Mouse (Mus musculus) MEL (cell line): ENCODE results near the gene Dgkg. TPM values are rescaled to one million over a fixed set of nuclear protein-coding genes. Genes with fewer than 3 reads are reported as not detected.

Experiments used
- DNase-seq: peaks from one replicate; pipeline ENCODE4 v3.0.0; 2011; ENCODE audit warnings: low read depth, low spot score
- H3K27ac ChIP-seq: 2 replicates; pipeline ENCODE4 v1.5.1; 2012; ENCODE audit warnings: low read depth, mild to moderate bottlenecking, control low read depth, low read length, moderate library complexity; ENCODE audit not compliant: control insufficient read depth
- H3K27me3 ChIP-seq, 2 experiments: fragments of 150-350 bp in 1 of 2; sonication (generic) in 1 of 2; 2 replicates each; pipeline ENCODE4 v1.6.1; 2012; ENCODE audit warnings: low read length in 2 of 2, mild to moderate bottlenecking in 2 of 2, improper control_type of control experiment in 1 of 2, moderate library complexity in 1 of 2; ENCODE audit not compliant: insufficient read depth in 2 of 2, control insufficient read depth in 1 of 2
- H3K36me3 ChIP-seq, 2 experiments: 2 replicates each; pipeline ENCODE4 v1.6.1; 2012 to 2014; ENCODE audit warnings: low read length in 2 of 2, improper control_type of control experiment in 1 of 2, inconsistent platforms in 1 of 2, mild to moderate bottlenecking in 1 of 2; ENCODE audit not compliant: insufficient read depth in 2 of 2, control insufficient read depth in 1 of 2
- H3K4me1 ChIP-seq, 2 experiments: fragments of 150-350 bp in 1 of 2; sonication (generic) in 1 of 2; 2 replicates each; pipeline ENCODE4 v1.6.1; 2012; ENCODE audit warnings: low read length in 2 of 2, improper control_type of control experiment in 1 of 2, mild to moderate bottlenecking in 1 of 2; ENCODE audit not compliant: insufficient read depth in 2 of 2, control insufficient read depth in 1 of 2
- H3K4me3 ChIP-seq, 2 experiments: fragments of 150-350 bp in 1 of 2; sonication (generic) in 1 of 2; 2 replicates each; pipeline ENCODE4 v1.5.1; 2012; ENCODE audit warnings: low read depth in 2 of 2, low read length in 2 of 2, mild to moderate bottlenecking in 2 of 2, moderate library complexity in 2 of 2, control low read depth in 1 of 2, improper control_type of control experiment in 1 of 2; ENCODE audit not compliant: control insufficient read depth in 1 of 2, insufficient read depth in 1 of 2
- H3K79me2 ChIP-seq: 2 replicates; pipeline ENCODE4 v1.6.1; 2012; ENCODE audit warnings: mild to moderate bottlenecking, low read length, moderate library complexity; ENCODE audit not compliant: control insufficient read depth, poor library complexity, insufficient read depth
- H3K9ac ChIP-seq: 2 replicates; pipeline ENCODE4 v1.6.1; 2012; ENCODE audit warnings: low read depth, mild to moderate bottlenecking, control low read depth, low read length, moderate library complexity; ENCODE audit not compliant: control insufficient read depth, poor library complexity, severe bottlenecking
- H3K9me3 ChIP-seq: fragments of 150-350 bp; sonication (generic); replicated peaks from 2 replicates; pipeline ENCODE4 v1.6.1; 2012; ENCODE audit warnings: mild to moderate bottlenecking, low read length, improper control_type of control experiment, moderate library complexity; ENCODE audit not compliant: insufficient read depth
- BHLHE40 ChIP-seq: IDR thresholded peaks from 2 replicates; pipeline ENCODE4 v1.6.1; 2012; ENCODE audit warnings: low read depth, mild to moderate bottlenecking, inconsistent platforms, low read length, improper control_type of control experiment, borderline replicate concordance
- CHD1 ChIP-seq: IDR thresholded peaks from 2 replicates; pipeline ENCODE4 v1.6.1; 2012; ENCODE audit warnings: low read depth, mild to moderate bottlenecking, inconsistent platforms, low read length, improper control_type of control experiment
- CHD2 ChIP-seq: IDR thresholded peaks from 2 replicates; pipeline ENCODE4 v1.6.1; 2011; ENCODE audit warnings: low read length, improper control_type of control experiment
- CTCF ChIP-seq, 3 experiments: IDR thresholded peaks in 2 of 3; conservative IDR thresholded peaks in 1 of 3; 2 replicates each; pipeline ENCODE4 v1.5.1; 2011 to 2012; ENCODE audit warnings: low read length in 3 of 3, low read depth in 2 of 3, mild to moderate bottlenecking in 2 of 3, improper control_type of control experiment in 1 of 3, inconsistent platforms in 1 of 3, mixed read lengths in 1 of 3, moderate library complexity in 1 of 3; ENCODE audit not compliant: control insufficient read depth in 1 of 3, insufficient read depth in 1 of 3, poor library complexity in 1 of 3, severe bottlenecking in 1 of 3
- ELF1 ChIP-seq: IDR thresholded peaks from 2 replicates; pipeline ENCODE4 v1.6.1; 2014; ENCODE audit warnings: low read depth, mild to moderate bottlenecking, inconsistent platforms, low read length, improper control_type of control experiment, moderate library complexity
- EP300 ChIP-seq, 2 experiments: IDR thresholded peaks; 2 replicates each; pipeline ENCODE4 v1.6.1; 2011; ENCODE audit warnings: improper control_type of control experiment in 2 of 2, low read length in 2 of 2, low read depth in 1 of 2, mild to moderate bottlenecking in 1 of 2
- GABPA ChIP-seq: IDR thresholded peaks from 2 replicates; pipeline ENCODE4 v1.6.1; 2012; ENCODE audit warnings: low read depth, mild to moderate bottlenecking, inconsistent platforms, low read length, improper control_type of control experiment, moderate library complexity
- HCFC1 ChIP-seq: IDR thresholded peaks from 2 replicates; pipeline ENCODE4 v1.6.1; 2012; ENCODE audit warnings: low read depth, mild to moderate bottlenecking, inconsistent platforms, low read length, improper control_type of control experiment, moderate library complexity
- JUND ChIP-seq: IDR thresholded peaks from 2 replicates; pipeline ENCODE4 v1.6.1; 2011; ENCODE audit warnings: low read depth, mild to moderate bottlenecking, improper control_type of control experiment, low read length
- MAX ChIP-seq: IDR thresholded peaks from 2 replicates; pipeline ENCODE4 v1.6.1; 2011; ENCODE audit warnings: low read length, improper control_type of control experiment
- MEF2A ChIP-seq: IDR thresholded peaks from 2 replicates; pipeline ENCODE4 v1.6.1; 2014; ENCODE audit warnings: low read depth, mild to moderate bottlenecking, inconsistent platforms, low read length, improper control_type of control experiment; ENCODE audit not compliant: poor library complexity, insufficient replicate concordance, severe bottlenecking; ENCODE audit errors: extremely low read depth
- NRF1 ChIP-seq: IDR thresholded peaks from 2 replicates; pipeline ENCODE4 v1.6.1; 2014; ENCODE audit warnings: low read depth, mild to moderate bottlenecking, inconsistent platforms, low read length, improper control_type of control experiment, moderate library complexity; ENCODE audit not compliant: poor library complexity, insufficient read depth, severe bottlenecking
- POLR2A ChIP-seq, 2 experiments: IDR thresholded peaks; 2 replicates each; pipeline ENCODE4 v1.6.1; 2011 to 2012; ENCODE audit warnings: low read length in 2 of 2, mild to moderate bottlenecking in 2 of 2, control low read depth in 1 of 2, improper control_type of control experiment in 1 of 2, low read depth in 1 of 2, moderate library complexity in 1 of 2; ENCODE audit not compliant: control insufficient read depth in 1 of 2, insufficient read depth in 1 of 2, poor library complexity in 1 of 2
- SMC3 ChIP-seq: IDR thresholded peaks from 2 replicates; pipeline ENCODE4 v1.6.1; 2011; ENCODE audit warnings: low read depth, low read length, improper control_type of control experiment
- TBP ChIP-seq: IDR thresholded peaks from 2 replicates; pipeline ENCODE4 v1.8.0; 2011; ENCODE audit warnings: low read depth, low read length, improper control_type of control experiment
- TCF12 ChIP-seq: IDR thresholded peaks from 2 replicates; pipeline ENCODE4 v1.6.1; 2014; ENCODE audit warnings: low read depth, mild to moderate bottlenecking, inconsistent platforms, low read length, improper control_type of control experiment, moderate library complexity
- UBTF ChIP-seq: IDR thresholded peaks from 2 replicates; pipeline ENCODE4 v1.6.1; 2012; ENCODE audit warnings: low read depth, mild to moderate bottlenecking, inconsistent platforms, low read length, improper control_type of control experiment, moderate library complexity, borderline replicate concordance; ENCODE audit not compliant: insufficient read depth
- USF1 ChIP-seq: IDR thresholded peaks from 2 replicates; pipeline ENCODE4 v1.6.1; 2014; ENCODE audit warnings: low read depth, mild to moderate bottlenecking, inconsistent platforms, low read length, improper control_type of control experiment, moderate library complexity
- USF2 ChIP-seq, 2 experiments: IDR thresholded peaks; 2 replicates each; pipeline ENCODE4 v1.6.1; 2011 to 2012; ENCODE audit warnings: improper control_type of control experiment in 2 of 2, low read length in 2 of 2, borderline replicate concordance in 1 of 2, inconsistent platforms in 1 of 2, low read depth in 1 of 2, mild to moderate bottlenecking in 1 of 2; ENCODE audit not compliant: insufficient read depth in 1 of 2
- ZC3H11A ChIP-seq: IDR thresholded peaks from 2 replicates; pipeline ENCODE4 v1.6.1; 2012; ENCODE audit warnings: low read depth, mild to moderate bottlenecking, inconsistent platforms, low read length, improper control_type of control experiment
- ZKSCAN1 ChIP-seq: IDR thresholded peaks from 2 replicates; pipeline ENCODE4 v1.6.1; 2012; ENCODE audit warnings: low read depth, mild to moderate bottlenecking, inconsistent platforms, low read length, improper control_type of control experiment, moderate library complexity
- polyA plus RNA-seq, 2 experiments: library from polyadenylated mRNA; stranded (reverse) in 1 of 2; unstranded in 1 of 2; fragments of >175 nt in 1 of 2; fragments of >200 nt in 1 of 2; gene quantifications; 2 replicates each; pipeline versions ENCODE4 v1.2.1 to v1.2.4; 2012; ENCODE audit warnings: low replicate concordance in 2 of 2, low read depth in 1 of 2; ENCODE audit not compliant: insufficient read length in 2 of 2, insufficient read depth in 1 of 2, missing spikeins in 1 of 2
- total RNA-seq: library from RNA; depleted of rRNA; stranded (reverse); fragments of 300-350 nt; gene quantifications from 2 replicates; pipeline ENCODE4 v1.2.3, GENCODE M21; 2012

Dgkg gene
- total and polyA plus RNA-seq, 3 experiments: not detected

DNA sequence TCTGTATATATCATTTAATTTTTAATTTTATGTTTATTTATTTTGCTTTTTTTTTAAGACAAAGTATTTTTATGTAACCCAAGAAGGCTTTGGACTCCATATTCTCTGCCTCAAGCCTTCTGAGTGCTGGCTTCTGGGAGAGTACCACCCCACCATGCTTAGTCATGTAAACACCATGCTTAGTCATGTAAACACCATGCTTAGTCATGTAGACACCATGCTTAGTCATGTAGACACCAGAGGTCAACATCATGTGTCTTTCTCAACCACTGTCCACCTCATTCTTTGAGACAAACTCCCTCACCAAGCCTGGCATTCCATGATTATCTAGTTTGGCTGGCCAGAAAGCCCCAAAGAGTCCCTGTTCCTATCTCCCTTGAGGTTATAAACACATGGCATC, 25.7 kb upstream of the Dgkg start:
- H3K79me2 ChIP-seq: no peaks in the 10 kb centered on the region
- H3K4me1 ChIP-seq: no peaks in the 10 kb centered on the region
- H3K9ac ChIP-seq: no peak overlapping the region
- no peak overlapping the region for H3K4me3 ChIP-seq
- H3K27ac ChIP-seq: no peak overlapping the region
- no peaks in the 10 kb centered on the region for H3K27me3 ChIP-seq
- TF ChIP-seq MEF2A (no peak), SMC3 (no peak), USF2 (IDR thresholded peaks at IDR 0.05; ENCODE audit: borderline replicate concordance in 1 of 2, insufficient read depth in 1 of 2, low read depth in 1 of 2, low read length in 2 of 2) (no peak), ZKSCAN1 (no peak), USF1 (no peak), CTCF (IDR thresholded peaks at IDR 0.05 in 2 of 3, conservative IDR thresholded peaks at IDR 0.05 in 1 of 3; ENCODE audit: control insufficient read depth in 1 of 3, insufficient read depth in 1 of 3, low read depth in 2 of 3, low read length in 3 of 3, poor library complexity in 1 of 3, severe bottlenecking in 1 of 3) (no peak), JUND (no peak), POLR2A (IDR thresholded peaks at IDR 0.05; ENCODE audit: control insufficient read depth in 1 of 2, insufficient read depth in 1 of 2, low read depth in 1 of 2, low read length in 2 of 2, poor library complexity in 1 of 2) (no peak), NRF1 (no peak), TCF12 (no peak), TBP (no peak), UBTF (no peak), MAX (no peak), HCFC1 (no peak), CHD2 (no peak), ZC3H11A (no peak), CHD1 (no peak), ELF1 (no peak), EP300 (IDR thresholded peaks at IDR 0.05; ENCODE audit: low read depth in 1 of 2, low read length in 2 of 2) (no peak)
- no peaks in the 10 kb centered on the region for H3K36me3 ChIP-seq
- no peaks in the 10 kb centered on the region for H3K9me3 ChIP-seq
- DNase-seq: no peak

DNA sequence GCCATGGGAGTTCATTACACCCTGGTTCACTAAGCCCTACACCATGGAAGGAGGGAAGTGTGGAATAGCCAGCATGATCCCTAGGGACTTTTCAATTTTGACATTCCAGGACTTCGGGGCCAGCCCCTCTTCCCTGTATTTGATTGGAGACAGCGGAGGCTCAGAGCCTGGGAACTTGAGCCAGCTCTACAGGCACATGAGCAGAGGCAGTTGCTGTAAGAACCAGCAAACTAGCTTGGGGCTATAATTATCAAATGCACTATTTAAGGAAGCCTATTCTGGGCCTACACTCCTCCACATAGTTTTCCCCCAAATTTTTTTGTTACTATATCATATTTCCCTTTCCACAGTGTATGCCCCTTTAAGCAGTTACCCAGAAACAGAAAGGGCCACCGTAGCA, 22.6 kb upstream of the Dgkg start:
- Histone ChIP-seq H3K79me2 (no peaks in the 10 kb centered on the region), H3K27me3 (no peaks in the 10 kb centered on the region), H3K9ac (no peak overlapping the region), H3K27ac (no peak overlapping the region), H3K36me3 (no peaks in the 10 kb centered on the region), H3K9me3 (no peaks in the 10 kb centered on the region), H3K4me3 (no peak overlapping the region), H3K4me1 (no peaks in the 10 kb centered on the region)
- no peak for DNase-seq
- TF ChIP-seq NRF1 (no peak), BHLHE40 (no peak), GABPA (no peak), ELF1 (no peak)
